Mouse (Mus musculus): ENCODE measurements around the gene Sstr2.

Gene Sstr2

GRCm38 (mm10) chr11:113618672-113619419 lies at the start of gene Sstr2:
Sstr2 (plus strand) TSS chr11:113619342.
- DNase-seq (ENCODE audit: low spot score) = no peak

- no peak for DNase-seq (ENCODE audit: low spot score)
These were observed 47.5 kb upstream of the Sstr2 start for GRCm38 (mm10) chr11:113571616-113572015.

DNA sequence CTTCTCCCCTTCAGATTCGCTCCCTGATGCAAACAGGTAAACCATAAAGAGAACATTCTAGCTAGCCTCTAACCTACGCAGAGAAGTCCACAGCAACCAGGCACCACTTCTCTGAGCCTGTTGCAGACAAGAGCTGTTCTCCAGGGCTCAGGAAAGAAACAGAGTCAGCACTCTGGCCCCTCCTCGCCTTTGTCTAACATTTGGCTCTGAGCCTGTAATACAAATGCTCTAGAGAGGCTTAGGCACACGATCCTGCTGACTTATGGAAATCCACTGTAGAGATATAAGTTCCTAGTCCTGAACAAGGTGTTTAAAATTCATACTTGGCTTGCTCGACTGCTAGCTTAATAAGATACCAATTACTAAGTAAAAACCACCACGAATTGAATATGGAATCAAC lies 46.5 kb upstream of the Sstr2 start:
- DNase-seq (ENCODE audit: low spot score) = no peak

DNA sequence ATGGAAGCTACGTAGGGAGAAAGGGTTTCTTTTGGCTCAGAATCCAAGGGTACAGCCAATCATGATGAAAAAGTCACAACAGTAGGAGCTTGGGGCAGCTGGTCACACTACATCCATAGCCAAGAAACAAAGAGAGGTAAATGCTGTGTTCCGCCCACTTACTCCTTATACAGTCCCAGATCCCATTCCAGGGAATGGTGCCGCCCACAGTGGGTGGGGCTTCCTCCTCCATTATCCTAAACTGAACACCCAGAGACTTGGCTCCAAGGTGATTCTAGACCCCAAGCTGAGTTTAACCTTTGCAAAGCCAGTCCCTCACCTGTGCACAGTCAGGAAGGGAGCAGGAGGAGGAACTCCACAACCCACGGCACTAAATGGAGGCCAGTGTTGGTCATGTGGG lies 41.9 kb upstream of the Sstr2 start:
- no peak for DNase-seq (ENCODE audit: low spot score)

DNA sequence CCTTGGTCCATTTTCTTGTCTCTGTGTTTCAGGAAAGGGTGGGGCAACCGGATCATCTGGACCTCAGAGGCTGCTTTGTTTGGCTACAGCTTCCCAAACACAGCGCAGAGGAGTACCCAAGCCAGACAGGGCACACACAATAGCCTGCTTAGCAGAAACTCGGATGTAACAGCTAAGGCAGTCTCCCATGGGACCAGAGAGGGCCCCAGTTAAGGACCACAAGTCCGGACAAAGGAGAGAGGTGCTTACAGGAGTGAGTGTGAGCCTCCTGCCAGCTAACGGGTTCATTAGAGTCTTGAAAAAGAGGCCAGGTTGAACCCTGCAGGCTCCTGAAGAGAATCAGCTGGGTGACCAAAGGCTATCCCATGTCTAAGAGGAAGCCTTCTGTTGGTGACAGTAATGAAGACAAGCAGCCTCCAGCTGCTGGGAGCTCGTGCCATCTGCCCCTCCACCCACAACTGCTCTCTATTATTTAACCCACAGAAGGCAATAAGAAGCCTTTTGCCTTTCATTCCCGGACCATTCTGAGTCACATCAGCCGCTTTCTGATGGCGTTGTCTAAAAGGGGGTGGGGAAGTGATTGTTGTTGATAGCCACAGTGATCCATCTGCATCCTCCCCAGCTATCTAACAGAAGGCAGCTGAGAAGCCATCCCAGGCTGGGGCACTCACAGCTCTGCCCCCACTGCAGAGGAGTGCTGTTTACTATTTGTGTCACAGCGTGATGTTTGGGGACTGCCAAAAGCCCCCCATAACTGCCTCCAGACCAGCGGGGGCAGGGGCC lies 35.1 kb upstream of the Sstr2 start:
- DNase-seq (ENCODE audit: low spot score) = no peak

DNA sequence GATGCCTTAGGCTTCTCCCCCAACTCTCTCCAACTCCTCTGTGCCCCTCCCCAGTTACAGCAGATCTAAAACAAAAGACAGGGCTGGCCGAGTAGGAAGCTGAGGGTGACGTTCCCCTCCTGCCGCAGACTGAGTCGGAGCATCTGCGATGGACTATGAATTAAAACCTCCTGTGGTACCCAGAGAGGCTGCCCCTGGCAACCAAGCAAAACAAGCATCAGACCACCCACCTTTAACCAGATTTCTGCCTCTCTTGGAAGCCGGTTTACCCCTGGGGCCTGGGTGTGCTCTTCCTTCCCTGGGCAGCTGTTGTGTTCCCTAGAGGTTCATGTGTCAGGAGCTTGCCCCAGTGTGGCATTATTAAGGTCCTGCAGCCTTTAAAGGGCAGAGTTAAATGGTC lies 32.7 kb upstream of the Sstr2 start:
- no peak for DNase-seq (ENCODE audit: low spot score)

DNA sequence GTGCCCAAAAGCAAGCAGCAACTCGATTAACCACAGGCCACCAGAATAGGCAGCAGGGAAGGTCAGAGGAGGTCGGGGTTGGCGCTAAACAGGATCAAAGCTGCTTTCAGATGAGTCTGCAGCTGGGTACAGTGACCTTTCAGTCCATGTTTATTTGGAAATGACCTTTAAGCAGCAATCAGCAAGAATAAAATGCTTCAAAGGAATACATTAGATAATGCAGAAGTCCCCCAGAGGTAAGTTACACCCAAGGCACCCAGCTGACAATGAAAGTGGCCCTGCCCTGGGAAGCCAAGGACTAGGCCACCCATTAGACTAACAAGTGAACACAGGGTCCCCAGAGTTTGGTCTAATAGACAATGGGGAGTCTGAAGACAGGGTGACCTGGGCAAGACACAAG lies 30.2 kb upstream of the Sstr2 start:
- DNase-seq (ENCODE audit: low spot score) = no peak

GRCm38 (mm10) chr11:113595144-113595543 lies 24.0 kb upstream of the Sstr2 start:
- DNase-seq (ENCODE audit: low spot score) = no peak

GRCm38 (mm10) chr11:113597632-113598031 lies 21.5 kb upstream of the Sstr2 start:
- DNase-seq (ENCODE audit: low spot score) = no peak

DNA sequence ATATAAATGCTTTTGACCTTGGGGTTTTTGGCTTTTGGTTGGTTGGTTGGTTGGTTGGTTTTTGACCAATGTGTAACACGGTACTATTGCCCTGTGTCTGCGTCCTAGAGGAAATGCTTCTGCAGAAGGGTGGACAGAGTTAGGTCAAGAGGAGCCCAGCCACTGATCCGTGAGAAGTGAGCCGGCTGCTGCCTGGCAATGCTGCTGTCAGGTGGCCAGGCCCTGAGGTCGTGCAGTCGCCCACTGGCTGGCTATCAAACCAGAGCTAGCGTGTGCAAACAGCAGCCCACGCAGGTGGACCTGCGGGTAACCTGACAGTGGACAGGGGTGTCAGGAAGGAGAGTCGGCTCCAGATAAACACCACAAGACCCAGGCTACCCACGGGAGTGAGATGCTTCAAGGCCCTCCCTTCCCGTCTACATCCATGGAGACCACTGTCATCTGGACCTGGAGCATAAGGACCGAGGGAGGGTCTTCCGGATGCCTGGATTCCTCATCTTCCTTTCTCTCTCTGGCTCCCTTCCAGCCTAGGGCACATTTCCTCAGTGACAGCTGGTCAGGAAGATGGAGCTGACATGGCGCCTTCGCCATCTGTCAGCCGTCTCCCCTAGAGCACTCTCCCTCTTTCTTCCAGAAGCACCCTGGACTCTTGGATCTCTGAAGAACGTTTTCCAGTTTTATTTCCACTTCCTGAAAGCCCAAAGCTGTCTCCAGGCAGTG lies 18.5 kb upstream of the Sstr2 start:
- DNase-seq (ENCODE audit: low spot score) = no peak

DNA sequence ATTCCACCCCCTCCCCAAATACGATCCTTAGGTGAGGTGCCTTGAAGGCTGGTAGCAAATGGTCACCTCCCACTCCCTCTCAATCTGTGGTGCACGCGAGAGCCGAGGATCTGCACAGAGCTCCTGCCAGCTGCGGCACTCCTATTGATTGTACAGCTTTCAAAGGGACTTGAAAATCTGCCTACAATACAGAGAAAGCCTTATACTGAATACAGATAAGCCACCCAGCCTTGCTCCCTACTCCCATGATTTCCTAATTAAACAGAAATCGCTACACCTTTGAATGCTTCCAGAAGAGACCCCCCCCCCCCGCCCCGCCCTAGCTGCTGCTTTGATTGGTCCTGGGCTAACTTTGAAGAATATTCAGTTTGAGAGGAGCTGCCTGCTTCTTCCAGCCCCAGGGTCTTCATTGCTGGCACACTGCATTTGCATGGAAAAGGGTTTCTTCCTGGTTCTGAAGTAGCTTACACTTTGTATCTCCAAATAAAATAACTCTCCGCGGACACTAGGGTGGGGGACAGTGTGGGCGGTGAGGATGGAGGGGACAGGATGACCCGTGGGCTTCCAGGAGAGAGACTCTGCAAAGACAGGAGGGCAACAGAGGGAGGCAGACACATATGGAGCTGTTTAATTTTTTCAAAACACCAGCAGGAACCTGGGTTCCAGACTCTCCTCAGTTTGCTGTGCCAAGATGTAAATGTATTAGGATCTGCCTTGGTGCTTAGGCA lies 17.4 kb upstream of the Sstr2 start:
- DNase-seq (ENCODE audit: low spot score) = no peak

GRCm38 (mm10) chr11:113607556-113607955 lies 11.6 kb upstream of the Sstr2 start:
- DNase-seq (ENCODE audit: low spot score) = no peak

GRCm38 (mm10) chr11:113609581-113609980 lies 9.6 kb upstream of the Sstr2 start:
- no peak for DNase-seq (ENCODE audit: low spot score)

DNA sequence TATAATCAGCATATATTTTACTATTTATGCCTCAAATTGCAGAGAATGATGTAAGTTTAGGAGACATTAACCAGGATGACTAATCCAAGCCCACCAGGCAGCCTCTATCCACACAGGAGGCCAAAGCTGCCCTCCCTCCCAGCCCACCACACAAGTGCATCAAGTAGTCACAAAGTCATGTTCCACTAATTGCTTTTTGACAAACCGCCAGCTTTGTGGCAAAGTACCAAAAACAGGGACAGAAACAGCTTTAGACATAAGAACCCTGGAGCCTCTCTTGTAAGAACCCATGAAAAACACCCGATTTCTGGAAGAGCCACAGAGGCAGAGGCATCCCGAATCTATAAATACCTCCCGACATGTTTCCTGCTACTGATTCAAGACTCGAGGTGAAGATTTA lies 8.9 kb upstream of the Sstr2 start:
- no peak for DNase-seq (ENCODE audit: low spot score)

GRCm38 (mm10) chr11:113611112-113611646 lies 8.0 kb upstream of the Sstr2 start:
- no peak for DNase-seq (ENCODE audit: low spot score)

GRCm38 (mm10) chr11:113611664-113612611 lies 7.2 kb upstream of the Sstr2 start:
- peak; percentile 19 for DNase-seq (ENCODE audit: low spot score)

DNA sequence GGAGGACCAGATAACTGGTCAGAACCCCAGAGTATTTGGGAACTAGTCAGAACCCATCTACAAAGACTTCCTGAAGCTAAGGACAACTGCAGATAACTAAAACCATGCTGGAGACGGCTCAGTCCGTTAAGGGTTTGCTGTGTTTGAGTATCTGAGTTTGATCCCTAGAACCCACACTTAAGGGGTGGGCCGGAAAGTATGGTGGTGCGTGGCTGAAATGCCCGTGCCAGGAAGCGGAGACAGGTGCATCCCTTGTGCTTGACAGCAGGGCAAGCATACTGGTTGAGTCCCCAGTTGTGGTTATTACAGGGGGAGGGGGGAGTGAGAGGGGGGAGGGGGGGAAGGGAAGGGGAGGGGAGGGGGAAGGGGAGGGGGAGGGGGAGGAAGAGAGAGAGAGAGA lies 4.7 kb upstream of the Sstr2 start:
- no peak for DNase-seq (ENCODE audit: low spot score)

GRCm38 (mm10) chr11:113617132-113617911 lies 1.8 kb upstream of the Sstr2 start:
- DNase-seq (ENCODE audit: low spot score) = peak; percentile 36

DNA sequence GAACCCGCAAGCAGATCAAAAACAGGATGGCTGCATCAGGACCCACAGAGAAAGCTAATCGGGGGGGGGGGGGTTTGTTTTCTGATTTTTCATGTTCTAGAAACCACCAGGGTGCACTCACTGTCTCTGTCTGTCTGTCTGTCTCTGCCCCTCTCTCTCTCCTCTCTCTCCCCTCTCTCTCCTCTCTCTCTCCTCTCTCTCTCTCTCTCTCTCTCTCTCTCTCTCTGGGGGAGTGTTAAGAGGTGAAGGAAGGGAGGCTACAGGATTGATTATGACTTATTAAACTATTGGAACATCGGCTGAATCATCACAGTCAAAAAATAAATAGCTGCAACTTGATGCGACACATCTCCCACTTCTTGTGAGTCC lies 855 bp upstream of the Sstr2 start:
- no peak for DNase-seq (ENCODE audit: low spot score)

All from c-Kit-positive CD71-positive TER-119-positive erythroid progenitor cells, embryonic 14.5 days (primary cell).